Mouse (Mus musculus): ENCODE data around the gene Fis1. TPM values are rescaled to one million over a fixed set of nuclear protein-coding genes. Genes with fewer than 3 reads are reported as not detected.

Gene Fis1
- polyA plus RNA-seq (2012; rRNA removed; ENCODE audit: low replicate concordance): 140 and 194 TPM in 2 replicates

DNA sequence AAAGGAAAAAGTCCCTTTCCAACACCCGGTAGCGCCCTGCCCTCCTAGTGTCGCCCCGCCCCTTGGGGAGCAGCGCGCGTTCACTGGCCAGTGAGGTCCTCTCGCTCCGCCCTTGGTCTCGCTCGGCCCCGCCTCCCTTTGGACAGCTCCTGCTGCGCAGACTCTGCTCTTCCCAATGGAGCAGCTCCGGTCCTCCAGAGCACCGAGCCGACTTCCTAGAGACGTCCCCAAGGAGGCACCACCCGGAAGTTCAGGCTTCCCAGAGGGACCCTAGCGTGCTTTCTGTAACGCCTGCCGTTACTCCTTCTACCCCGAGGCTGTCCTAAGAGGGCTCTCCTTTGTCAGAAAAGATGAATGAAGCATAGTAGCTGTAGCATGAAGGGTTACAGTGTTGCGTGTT lies at the start of gene Fis1:
Gene Fis1 (plus strand): TSS at position 261 of the 400 bp plus-strand sequence.

DNA sequence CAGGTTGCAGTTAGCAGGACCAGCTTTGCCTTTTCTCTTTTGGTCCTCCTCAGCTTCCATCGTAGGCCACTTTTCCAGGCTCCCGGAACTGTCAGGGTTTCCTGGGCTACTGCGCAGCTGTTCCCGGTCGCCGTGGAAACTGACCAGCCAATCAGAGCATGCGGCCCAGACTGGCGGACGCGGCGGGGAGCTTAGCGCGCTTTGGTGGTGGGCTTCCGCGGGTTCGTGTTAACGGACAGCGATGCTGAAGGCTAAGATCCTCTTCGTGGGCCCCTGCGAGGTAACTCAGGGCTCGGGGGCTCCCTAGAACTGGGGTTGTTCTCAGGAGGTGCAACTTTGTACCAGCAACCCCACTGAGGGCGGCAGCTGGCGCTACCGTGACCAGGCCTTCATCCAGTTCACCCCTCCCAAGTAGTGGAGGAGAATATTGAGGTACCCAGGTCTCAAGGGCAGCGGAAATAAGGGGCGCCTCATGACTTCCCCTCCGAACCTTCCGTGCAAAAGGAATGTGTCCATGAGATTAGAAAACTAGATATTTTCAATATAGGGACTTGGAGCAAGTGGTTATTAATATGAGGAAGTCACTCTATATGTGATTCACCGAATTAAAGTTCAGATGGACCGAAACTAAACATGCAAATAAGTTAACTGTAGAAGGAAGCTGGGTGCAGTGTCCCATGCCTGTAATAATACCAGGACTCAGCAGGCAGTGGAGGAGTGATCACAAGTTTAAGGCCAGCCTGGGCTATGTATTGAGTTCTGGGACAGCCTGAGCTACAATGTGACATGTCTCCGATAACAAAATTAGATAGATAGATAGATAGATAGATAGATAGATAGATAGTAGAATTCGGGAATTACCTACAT lies 44.9 kb upstream of the Fis1 start, which contains the start of gene Ift22:
Gene Ift22 (plus strand): TSS at position 160 of the 867 bp plus-strand sequence.

DNA sequence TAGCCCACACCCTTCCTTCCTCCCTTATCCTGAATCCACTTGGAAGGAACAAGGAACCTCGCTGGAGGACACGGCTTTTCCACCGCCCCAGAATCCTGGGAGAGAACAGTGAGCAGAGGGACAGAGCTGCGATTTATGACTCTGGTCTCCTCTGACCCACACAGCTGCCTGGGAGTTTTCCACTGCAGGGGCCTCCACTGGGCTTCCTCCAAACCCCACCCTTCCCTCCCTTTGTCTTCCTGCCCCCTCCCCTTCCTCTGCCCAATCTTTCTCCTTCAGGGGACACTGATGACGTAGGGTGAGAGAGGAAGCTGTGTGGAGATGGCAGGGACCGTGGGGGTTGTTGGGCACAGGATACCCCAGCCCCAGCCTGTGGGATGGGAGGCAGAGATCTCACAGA lies 13.3 kb downstream of the Fis1 start, which contains the start of gene Cldn15:
Gene Cldn15 (plus strand): TSS at position 286 of the 400 bp plus-strand sequence.

GRCm38 (mm10) chr5:136986695-136987137 lies 33.6 kb downstream of the Fis1 start, which contains the start of gene Plod3:
Plod3 (plus strand) TSS chr5:136987019.

GRCm38 (mm10) chr5:136987934-136988271 lies 34.8 kb downstream of the Fis1 start, which contains the start of gene Znhit1:
Znhit1 (minus strand) TSS chr5:136988021.

Other genes with a start within 250 kb of the Fis1 start
- 1.4 and 1.6 TPM in 2 replicates for gene Col26a1, start 70.1 kb upstream of the Fis1 start, polyA plus RNA-seq (2012; rRNA removed; ENCODE audit: low replicate concordance)
- 8.6 and 14.3 TPM in 2 replicates for gene Ift22, start 45.1 kb upstream of the Fis1 start, polyA plus RNA-seq (2012; rRNA removed; ENCODE audit: low replicate concordance)
- gene Cldn15, start 13.3 kb downstream of the Fis1 start, polyA plus RNA-seq (2012; rRNA removed; ENCODE audit: low replicate concordance): 23.5 and 26.0 TPM in 2 replicates
- 72.8 and 79.7 TPM in 2 replicates for gene Plod3, start 33.7 kb downstream of the Fis1 start, polyA plus RNA-seq (2012; rRNA removed; ENCODE audit: low replicate concordance)
- gene Znhit1, start 34.7 kb downstream of the Fis1 start, polyA plus RNA-seq (2012; rRNA removed; ENCODE audit: low replicate concordance): 80.0 and 135 TPM in 2 replicates
- gene Vgf, start 73.1 kb downstream of the Fis1 start, polyA plus RNA-seq (2012; rRNA removed; ENCODE audit: low replicate concordance): not detected in 2 replicates
- 48.3 and 50.1 TPM in 2 replicates for gene Ap1s1, start 92.9 kb downstream of the Fis1 start, polyA plus RNA-seq (2012; rRNA removed; ENCODE audit: low replicate concordance)
- gene Serpine1, start 119.0 kb downstream of the Fis1 start, polyA plus RNA-seq (2012; rRNA removed; ENCODE audit: low replicate concordance): 3.0 and 4.1 TPM in 2 replicates
- 8.4 and 26.4 TPM in 2 replicates for gene Trim56, start 162.9 kb downstream of the Fis1 start, polyA plus RNA-seq (2012; rRNA removed; ENCODE audit: low replicate concordance)
- gene Muc3, start 196.0 kb downstream of the Fis1 start, polyA plus RNA-seq (2012; rRNA removed; ENCODE audit: low replicate concordance): not detected in 2 replicates

All from mammary gland, adult 2 months (tissue).